In genomic region chr10:117445801-117446490, GRCm38 (mm10) we compare ENCODE assay signal across 18 mouse cellular contexts.
DNase-seq lines count a peak whose midpoint lies in the region; ATAC-seq lines count a peak whose summit lies in the region.
"Had no signal": no experiment of that assay in that cellular context is flagged by ENCODE, and none has a peak within 500 bp of the region (broad histone marks: within the 10 kb centered on the region; RNA-seq: fewer than 3 reads in every experiment).

No protein-coding gene starts in this region.

- intact Hi-C loops in heart, postnatal 25 days (cut with DNase I) = no loop called here

- 87% methylated on average over 15 of the region's 15 CpGs for WGBS in midbrain, embryonic 16.5 days
- 92% methylated on average over 15 of the region's 15 CpGs for WGBS in hindbrain, embryonic 11.5 days

- H3K27me3 ChIP-seq in midbrain, embryonic 16.5 days (ENCODE audit: control insufficient read depth, insufficient read depth, low read depth, low read length) = no peaks in the 10 kb centered on the region
- H3K27me3 ChIP-seq in hindbrain, embryonic 11.5 days (ENCODE audit: control insufficient read depth, insufficient read depth, low read length) = no peaks in the 10 kb centered on the region
- H3K27me3 ChIP-seq: embryonic facial prominence, embryonic 15.5 days; intestine, embryonic 15.5 days; midbrain, embryonic 15.5 days; neural tube, embryonic 15.5 days had no signal

- ATAC-seq in cerebellum, adult (ENCODE audit: insufficient number of reproducible peaks, low FRiP score, low TSS enrichment) = no peak
- no peak for ATAC-seq in midbrain, embryonic 16.5 days
- ATAC-seq in hindbrain, embryonic 11.5 days (ENCODE audit: low FRiP score) = no peak
- ATAC-seq: hindbrain, embryonic 16.5 days; intestine, embryonic 15.5 days; midbrain, embryonic 15.5 days had no signal

- H3K4me3 ChIP-seq in midbrain, embryonic 16.5 days (ENCODE audit: low read depth, low read length) = no peak overlapping the region
- H3K4me3 ChIP-seq in hindbrain, embryonic 11.5 days (ENCODE audit: low read depth, low read length) = no peak overlapping the region
- H3K4me3 ChIP-seq: embryonic facial prominence, embryonic 15.5 days; heart, embryonic 10.5 days; intestine, embryonic 15.5 days; midbrain, embryonic 15.5 days; neural tube, embryonic 15.5 days had no signal

- no peak overlapping the region for H3K4me2 ChIP-seq in midbrain, embryonic 16.5 days (ENCODE audit: low read length)
- H3K4me2 ChIP-seq in hindbrain, embryonic 11.5 days (replicated peaks; ENCODE audit: low read depth, low read length) = no peak overlapping the region
- H3K4me2 ChIP-seq: embryonic facial prominence, embryonic 15.5 days; intestine, embryonic 15.5 days; midbrain, embryonic 15.5 days; neural tube, embryonic 15.5 days had no signal

- DNase-seq in cerebellum, adult 11-12 months = peak; percentile 14
- peak; percentile 45 for DNase-seq in heart, adult 11 months
- DNase-seq in heart, postnatal 25 days (ENCODE audit: low spot score) = no peak
- DNase-seq in cerebellum, postnatal 10 days = peak; percentile 49 to 66
- DNase-seq in layer of hippocampus, adult 9-11 months = peak; percentile 70
- no peak for DNase-seq in hindbrain, embryonic 11.5 days (ENCODE audit: low spot score)
- DNase-seq: adrenal gland, postnatal 14 days; kidney, postnatal 25 days; right cerebral cortex, adult 18-20 months had no signal

- H3K4me1 ChIP-seq in midbrain, embryonic 16.5 days (ENCODE audit: control insufficient read depth, insufficient read depth, low read length) = peaks cover 8% of the 10 kb centered on the region
- H3K4me1 ChIP-seq in hindbrain, embryonic 11.5 days (replicated peaks; ENCODE audit: control insufficient read depth, insufficient read depth, low read length) = no peaks in the 10 kb centered on the region
- H3K4me1 ChIP-seq: heart, embryonic 10.5 days; intestine, embryonic 15.5 days had no signal

- H3K27ac ChIP-seq in midbrain, embryonic 16.5 days (ENCODE audit: low read length) = no peak overlapping the region
- no peak overlapping the region for H3K27ac ChIP-seq in hindbrain, embryonic 11.5 days (ENCODE audit: low read depth, low read length)
- H3K27ac ChIP-seq: embryonic facial prominence, embryonic 15.5 days; heart, embryonic 10.5 days; intestine, embryonic 15.5 days; macrophage; midbrain, embryonic 15.5 days; neural tube, embryonic 15.5 days had no signal

- no peaks in the 10 kb centered on the region for H3K36me3 ChIP-seq in midbrain, embryonic 16.5 days (ENCODE audit: control insufficient read depth, insufficient read depth, low read length)
- H3K36me3 ChIP-seq in hindbrain, embryonic 11.5 days (ENCODE audit: control insufficient read depth, insufficient read depth, low read length) = no peaks in the 10 kb centered on the region
- H3K36me3 ChIP-seq: embryonic facial prominence, embryonic 15.5 days; heart, embryonic 10.5 days; intestine, embryonic 15.5 days; midbrain, embryonic 15.5 days; neural tube, embryonic 15.5 days had no signal

- no peak overlapping the region for H3K9ac ChIP-seq in midbrain, embryonic 16.5 days (ENCODE audit: low read depth, low read length)
- H3K9ac ChIP-seq in hindbrain, embryonic 11.5 days (ENCODE audit: low read depth, low read length) = no peak overlapping the region
- H3K9ac ChIP-seq: embryonic facial prominence, embryonic 15.5 days; intestine, embryonic 15.5 days; midbrain, embryonic 15.5 days; neural tube, embryonic 15.5 days had no signal

- 0 out of 2 replicates have a peak, but pooled peaks cover 6% of the 10 kb centered on the region for H3K9me3 ChIP-seq in midbrain, embryonic 16.5 days (replicated peaks; ENCODE audit: control insufficient read depth, low read length, poor library complexity, severe bottlenecking)
- H3K9me3 ChIP-seq in hindbrain, embryonic 11.5 days (ENCODE audit: control insufficient read depth, low read length) = no peaks in the 10 kb centered on the region
- H3K9me3 ChIP-seq: embryonic facial prominence, embryonic 15.5 days; heart, embryonic 10.5 days; intestine, embryonic 15.5 days; neural tube, embryonic 15.5 days had no signal

Comparison
In these comparisons a context has a peak if more than half of its experiments do, and no peak if none do; other contexts are left out.
1. DNase-seq: peak in cerebellum, adult 11-12 months (single experiment), heart, adult 11 months (single experiment), cerebellum, postnatal 10 days (2 of 2) and layer of hippocampus, adult 9-11 months (single experiment); none in heart, postnatal 25 days (single experiment) and hindbrain, embryonic 11.5 days (single experiment).